Mouse (Mus musculus) cerebellum, adult 11-12 months (tissue): ENCODE measurements around the gene Ttc1.

Experiments used
- DNase-seq: peaks from one replicate; pipeline ENCODE4 v3.0.0; 2022

The Ttc1 gene

GRCm38 (mm10) chr11:43747233-43748226 lies at the start of gene Ttc1:
Ttc1 (minus strand) TSS chr11:43748008.
- peak; percentile 97 for DNase-seq

- DNase-seq: no peak
Measured at GRCm38 (mm10) chr11:43795992-43796391, 48.2 kb upstream of the Ttc1 start.

- no peak for DNase-seq
Measured at GRCm38 (mm10) chr11:43790446-43790845, 42.6 kb upstream of the Ttc1 start.

DNA sequence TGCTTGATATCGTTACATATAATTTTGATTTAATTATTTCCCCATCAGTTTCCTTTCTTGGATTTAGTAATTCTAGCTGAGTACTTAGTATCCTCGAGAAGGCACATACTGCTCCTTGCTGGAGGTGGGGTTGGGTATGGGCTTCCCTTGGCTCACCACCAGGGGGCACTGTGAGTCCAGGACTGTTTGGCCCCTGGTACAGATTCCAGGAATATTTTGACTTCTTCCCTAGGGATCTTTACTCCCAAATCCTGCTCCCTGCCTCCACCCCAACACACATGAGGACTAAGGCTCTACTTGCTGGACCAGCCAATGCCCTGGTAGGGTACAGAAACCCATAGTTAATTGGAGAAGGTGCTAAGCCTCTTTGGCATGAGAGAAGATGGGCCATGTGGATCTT lies 36.0 kb upstream of the Ttc1 start:
- DNase-seq: peak; percentile 15

DNA sequence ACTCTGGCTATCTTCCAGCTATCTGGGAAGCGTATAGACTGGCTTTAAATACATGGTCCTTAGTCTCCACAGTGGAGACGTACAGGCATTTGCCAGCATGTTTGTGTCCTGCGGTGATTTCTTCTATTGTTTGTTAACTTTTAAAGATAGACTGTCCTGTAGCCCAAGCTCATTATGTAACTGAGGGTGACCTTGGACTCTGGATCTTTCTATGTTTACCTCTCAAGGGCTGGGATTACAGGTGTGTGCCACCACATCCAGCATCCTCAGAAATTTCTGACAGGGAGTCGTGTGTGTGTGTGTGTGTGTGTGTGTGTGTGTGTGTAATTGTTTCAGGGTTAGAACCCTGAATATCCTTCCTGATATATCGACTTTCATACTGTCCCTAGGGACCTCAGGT lies 35.3 kb upstream of the Ttc1 start:
- no peak for DNase-seq

- DNase-seq: no peak
Measured at GRCm38 (mm10) chr11:43779551-43779950, 31.7 kb upstream of the Ttc1 start.

- no peak for DNase-seq
Measured at GRCm38 (mm10) chr11:43776324-43776694, 28.5 kb upstream of the Ttc1 start.

GRCm38 (mm10) chr11:43775469-43776323 lies 27.9 kb upstream of the Ttc1 start:
- DNase-seq: no peak

GRCm38 (mm10) chr11:43773725-43774124 lies 25.9 kb upstream of the Ttc1 start:
- no peak for DNase-seq

DNA sequence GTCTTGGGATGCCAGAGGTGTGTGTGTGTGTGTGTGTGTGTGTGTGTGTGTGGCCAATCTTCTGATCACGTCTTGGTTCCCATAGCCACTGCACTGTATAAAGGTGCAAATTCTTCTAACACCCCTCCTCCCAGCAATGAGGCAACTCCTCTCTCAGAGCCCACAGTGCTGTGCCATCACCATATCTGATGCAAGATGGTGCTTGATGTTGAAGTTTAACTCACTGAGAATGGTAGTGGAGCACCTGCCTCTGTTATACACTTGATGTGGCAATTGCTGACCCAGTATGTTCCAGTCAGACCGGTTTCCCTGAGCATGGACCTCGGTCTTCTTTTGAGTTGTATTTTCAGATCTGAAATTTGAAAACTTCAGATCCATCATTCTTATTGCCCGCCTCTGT lies 22.3 kb upstream of the Ttc1 start:
- no peak for DNase-seq

GRCm38 (mm10) chr11:43767749-43768148 lies 19.9 kb upstream of the Ttc1 start:
- DNase-seq: no peak

DNA sequence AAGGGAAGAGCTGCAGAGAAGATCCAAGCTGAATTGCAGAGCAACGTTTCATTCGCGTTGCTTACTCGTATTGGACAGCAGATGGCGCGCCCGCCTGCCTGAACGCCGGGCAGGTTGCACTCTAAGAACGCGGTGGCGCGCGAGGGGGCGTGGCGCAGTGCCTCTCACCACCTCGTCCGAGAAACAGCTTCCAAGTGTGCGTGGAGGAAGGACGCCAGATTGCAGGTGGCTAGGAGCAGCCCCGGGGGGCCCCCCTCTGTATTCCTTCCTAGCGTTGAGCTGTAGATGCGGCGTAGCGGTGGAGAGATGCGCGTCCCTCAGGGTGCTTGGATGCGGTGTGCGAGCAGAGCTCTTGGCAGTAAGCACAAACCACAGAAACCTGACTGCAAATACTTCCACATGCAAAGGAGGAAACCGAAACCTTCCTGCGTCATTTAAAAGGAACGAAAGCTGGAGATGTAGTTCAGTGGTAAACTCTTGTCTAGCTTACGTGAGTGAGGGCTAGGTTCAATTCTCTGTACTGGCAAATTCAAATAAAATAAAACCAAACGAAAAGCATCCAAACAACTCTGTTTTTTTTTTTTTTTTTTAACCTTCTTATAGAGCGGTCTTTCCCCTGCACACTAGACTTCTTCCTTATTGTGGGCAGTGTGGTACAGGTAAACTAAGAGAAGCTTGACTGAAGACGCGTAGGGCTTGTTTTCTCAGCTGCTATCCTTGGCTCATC lies 19.3 kb upstream of the Ttc1 start:
- DNase-seq: peak; percentile 56

DNA sequence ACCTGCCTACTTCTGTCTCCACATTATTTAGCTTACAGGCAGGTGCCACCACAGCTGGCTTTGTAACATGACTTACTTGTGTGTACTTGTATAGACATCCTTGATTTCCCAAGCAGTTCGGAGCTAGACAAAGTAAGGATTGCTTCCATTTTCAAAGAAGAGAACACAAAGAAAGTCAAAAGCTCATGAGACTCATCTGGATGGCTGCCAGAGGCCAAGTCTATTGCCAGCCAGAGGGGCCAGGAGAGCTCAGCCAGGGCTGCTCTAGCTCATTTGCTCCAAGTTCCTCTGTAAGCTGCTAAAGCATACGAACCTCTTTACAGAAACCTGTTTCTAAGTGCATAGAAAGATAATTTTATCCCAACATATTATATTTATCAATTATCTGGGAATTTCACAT lies 10.6 kb upstream of the Ttc1 start:
- no peak for DNase-seq

GRCm38 (mm10) chr11:43755411-43755810 lies 7.6 kb upstream of the Ttc1 start:
- no peak for DNase-seq

DNA sequence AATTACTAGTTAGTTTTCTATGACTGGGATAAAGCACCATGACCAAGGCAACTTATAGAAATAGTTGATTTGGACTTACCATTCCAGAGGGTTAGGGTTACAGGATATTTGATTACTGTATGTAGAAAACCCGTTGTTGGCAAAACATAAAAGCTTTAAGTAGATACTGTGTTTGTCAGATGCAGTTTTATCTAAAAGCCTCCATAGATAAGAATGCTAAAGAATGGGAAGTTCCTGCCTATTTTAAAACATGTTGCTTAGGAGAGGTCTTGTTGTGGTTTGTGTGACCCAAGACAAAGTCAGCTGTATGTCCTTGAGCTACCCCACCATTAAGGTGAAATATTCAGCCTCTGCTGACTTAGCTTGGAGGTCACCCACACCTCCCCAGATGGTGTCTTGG lies 6.8 kb upstream of the Ttc1 start:
- DNase-seq: no peak

GRCm38 (mm10) chr11:43751542-43751941 lies 3.7 kb upstream of the Ttc1 start:
- no peak for DNase-seq

GRCm38 (mm10) chr11:43728737-43729301 lies 19.0 kb downstream of the Ttc1 start:
- DNase-seq: no peak

DNA sequence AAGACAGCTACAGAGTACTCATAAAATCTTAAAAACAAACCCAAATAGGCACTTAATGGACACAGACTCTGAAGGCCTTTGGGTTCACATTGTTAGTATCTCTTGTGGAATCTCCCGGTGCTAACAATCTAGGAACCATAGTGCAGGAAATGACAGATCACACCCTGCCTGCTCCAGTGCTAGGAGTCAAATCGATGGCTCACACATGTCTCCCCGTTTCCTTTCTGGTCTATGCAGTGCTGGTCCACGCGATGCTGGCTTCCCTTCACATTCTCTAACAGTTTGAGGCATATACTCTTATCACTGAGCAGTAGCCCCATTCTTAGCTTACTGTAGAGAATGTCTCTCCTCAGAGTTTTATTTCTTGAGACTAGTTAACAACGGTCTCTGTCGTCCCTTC lies 20.0 kb downstream of the Ttc1 start:
- no peak for DNase-seq

- DNase-seq: no peak
Measured at GRCm38 (mm10) chr11:43723411-43723810, 24.4 kb downstream of the Ttc1 start.

GRCm38 (mm10) chr11:43712178-43712577 lies 35.6 kb downstream of the Ttc1 start:
- DNase-seq: peak; percentile 71

- no peak for DNase-seq
Measured at GRCm38 (mm10) chr11:43708409-43708808, 39.4 kb downstream of the Ttc1 start.

DNA sequence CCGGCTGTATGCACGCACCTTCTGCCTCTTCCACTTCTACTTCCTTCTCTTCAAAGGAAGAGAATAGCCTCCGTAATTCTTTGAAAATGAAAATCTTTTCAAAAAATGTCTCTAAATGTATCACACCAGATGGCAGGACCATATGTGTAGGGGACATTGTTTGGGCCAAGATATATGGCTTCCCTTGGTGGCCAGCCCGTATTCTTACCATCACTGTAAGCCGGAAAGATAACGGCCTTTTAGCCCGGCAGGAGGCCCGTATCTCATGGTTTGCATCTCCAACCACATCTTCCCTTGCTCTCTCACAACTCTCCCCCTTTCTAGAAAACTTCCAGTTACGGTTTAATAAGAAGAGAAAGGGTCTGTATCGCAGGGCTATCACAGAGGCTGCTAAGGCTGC lies 42.1 kb downstream of the Ttc1 start:
- DNase-seq: peak; percentile 51

GRCm38 (mm10) chr11:43703552-43703951 lies 44.3 kb downstream of the Ttc1 start:
- DNase-seq: no peak
